Mouse (Mus musculus) heart, adult 18-20 months (tissue): ENCODE data around the gene C1ra. TPM values are rescaled to one million over a fixed set of nuclear protein-coding genes. Genes with fewer than 3 reads are reported as not detected.
"Not testable (repeated sequence)": the region's sequence is repeated elsewhere in the genome, so short reads cannot be mapped to it uniquely, and the experiment has no call there.

Source experiments
- DNase-seq, 2 experiments: peaks; one replicate each; pipeline ENCODE4 v3.0.0; 2021 to 2022; ENCODE audit warnings: mixed read lengths in 1 of 2
- total RNA-seq, 2 experiments: library from RNA; stranded (reverse); gene quantifications; 2 replicates each; pipeline ENCODE4 v1.2.3; 2021

C1ra gene
- total RNA-seq, 2 experiments from 2014 or later: 12.0 to 17.7 TPM

- DNase-seq: peak; percentile 31 to 45
Measured at GRCm38 (mm10) chr6:124544466-124544865, 32.3 kb downstream of the C1ra start.

- DNase-seq: no peak
Measured at GRCm38 (mm10) chr6:124545425-124545824, 33.2 kb downstream of the C1ra start.

GRCm38 (mm10) chr6:124547979-124548378 is 35.8 kb downstream of the C1ra start:
- not testable (repeated sequence) for DNase-seq

GRCm38 (mm10) chr6:124549023-124549550 is 36.9 kb downstream of the C1ra start:
- DNase-seq: no peak

GRCm38 (mm10) chr6:124552766-124553165 is 40.6 kb downstream of the C1ra start:
- DNase-seq: peak; percentile 8 to 22

- DNase-seq: not testable (repeated sequence)
Measured at GRCm38 (mm10) chr6:124555956-124556355, 43.8 kb downstream of the C1ra start.

- not testable (repeated sequence) for DNase-seq
Measured at GRCm38 (mm10) chr6:124561156-124561555, 49.0 kb downstream of the C1ra start.

GRCm38 (mm10) chr6:124561611-124562010 is 49.4 kb downstream of the C1ra start:
- not testable (repeated sequence) for DNase-seq

GRCm38 (mm10) chr6:124570026-124570425 is 57.8 kb downstream of the C1ra start, which contains the start of gene C1rb:
C1rb (plus strand) TSS chr6:124570294.
- DNase-seq: peak; percentile 40 to 83

Other genes starting within 250 kb of the C1ra start
- gene Cd163, start 207.7 kb upstream of the C1ra start, total RNA-seq: 10 to 100 TPM; 18.5 to 18.7 TPM
- gene Pex5, start 97.3 kb upstream of the C1ra start, total RNA-seq: 10 to 100 TPM; 24.0 to 26.5 TPM
- 1 to 10 TPM in 1 of 2 experiments, under 1 TPM in 1; 0.30 to 8.2 TPM for gene Clstn3, start 47.6 kb upstream of the C1ra start, total RNA-seq
- gene C1rl, start 19.3 kb upstream of the C1ra start, total RNA-seq: 1 to 10 TPM; 1.3 to 2.1 TPM
- gene C1s1, start 30.0 kb downstream of the C1ra start, total RNA-seq: 10 to 100 TPM; 27.9 to 33.2 TPM
- 1 to 10 TPM; 1.9 TPM for gene C1rb, start 57.9 kb downstream of the C1ra start, total RNA-seq
- under 1 TPM; 0.57 to 0.90 TPM for gene C1s2, start 123.7 kb downstream of the C1ra start, total RNA-seq
- gene Lpcat3, start 150.6 kb downstream of the C1ra start, total RNA-seq: 10 to 100 TPM; 37.3 to 38.3 TPM
- gene Emg1, start 199.8 kb downstream of the C1ra start, total RNA-seq: 10 to 100 TPM; 78.1 to 80.8 TPM
- gene Phb2, start 199.9 kb downstream of the C1ra start, total RNA-seq: 100 to 1,000 TPM; 277 to 319 TPM
- gene Ptpn6, start 226.3 kb downstream of the C1ra start, total RNA-seq: 10 to 100 TPM in 1 of 2 experiments, 1 to 10 TPM in 1; 3.0 to 12.9 TPM
- gene Grcc10, start 229.0 kb downstream of the C1ra start, total RNA-seq: 100 to 1,000 TPM; 277 to 290 TPM
- not detected for gene Gm45234, start 243.6 kb downstream of the C1ra start, total RNA-seq
- 10 to 100 TPM; 41.1 to 46.9 TPM for gene Atn1, start 244.1 kb downstream of the C1ra start, total RNA-seq